Mouse (Mus musculus): ENCODE measurements at regions not wholly inside any gene's neighbourhood (a gene's known extent, or its start where the extent isn't known, plus 50 kb on each side); places are given as distances from the start of the nearest gene placed in this dataset.

DNA sequence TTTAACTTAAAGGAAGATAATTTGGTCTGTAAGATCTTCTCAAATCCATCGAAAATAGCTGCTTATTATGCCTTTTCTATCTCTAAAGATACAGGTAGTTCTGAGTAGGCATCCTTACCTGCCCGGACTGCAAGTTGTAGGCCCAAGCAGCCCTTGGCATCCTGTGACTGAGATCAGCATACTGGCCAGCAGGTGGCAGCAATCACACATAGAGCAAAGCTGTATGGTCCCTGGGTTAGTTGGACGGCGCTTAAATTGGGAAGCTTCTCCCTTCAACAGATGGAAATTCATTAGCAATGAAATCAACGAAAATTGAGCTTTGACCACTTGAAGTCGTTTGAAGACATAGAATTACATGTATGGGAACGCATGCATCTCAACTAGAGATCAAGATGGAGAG lies 61.0 kb downstream of the Ccng2 start:
- ATAC-seq (ENCODE audit: poor library complexity, severe bottlenecking) = peak; percentile 86

DNA sequence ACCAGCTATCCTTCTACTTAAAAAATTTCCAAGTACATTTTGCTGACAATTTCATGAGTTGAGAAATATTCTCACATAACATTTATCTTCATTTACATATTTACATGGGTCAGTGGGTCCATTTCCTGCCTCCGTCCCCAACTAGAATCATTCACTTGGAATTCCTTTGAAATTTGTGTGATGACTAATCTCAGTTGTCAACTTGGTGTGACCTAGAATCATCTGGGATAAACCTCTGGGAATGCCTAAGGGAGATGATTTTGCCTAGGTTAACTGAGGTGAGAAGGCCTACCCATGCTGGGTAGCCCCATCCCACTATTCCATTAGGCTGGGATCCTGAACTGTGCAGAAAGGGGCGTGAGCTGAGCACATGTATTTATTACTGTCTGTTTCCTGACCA lies 63.8 kb downstream of the Ccng2 start:
- no peak for ATAC-seq (ENCODE audit: poor library complexity, severe bottlenecking)

- no peak for ATAC-seq (ENCODE audit: poor library complexity, severe bottlenecking)
Measured at GRCm38 (mm10) chr5:93353101-93353500, 86.0 kb downstream of the Ccng2 start.

Measured in megakaryocyte, adult 5-6 weeks (primary cell).